Comparison of ENCODE assay signal across 17 mouse cellular contexts in the genomic region with DNA sequence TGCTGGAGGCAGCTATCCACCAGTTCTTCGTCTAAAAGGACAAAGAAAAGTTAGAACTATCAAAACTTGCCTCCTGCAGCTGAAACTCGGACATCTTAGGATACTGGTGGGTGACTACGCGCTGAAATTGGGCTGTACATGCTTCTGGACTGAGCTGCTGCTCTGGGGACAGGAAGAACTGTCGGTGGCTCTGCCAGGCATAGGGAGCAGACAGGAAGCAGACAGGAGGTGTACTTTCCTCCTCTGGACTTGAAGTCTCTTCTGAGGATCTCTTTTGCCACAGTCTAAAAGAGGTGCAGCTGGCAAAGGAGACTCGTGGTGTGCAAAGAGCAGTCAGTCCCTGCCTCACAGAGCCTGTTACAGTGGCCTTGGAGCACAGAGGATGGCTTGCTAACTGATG. TPM values are rescaled to one million over a fixed set of nuclear protein-coding genes. Genes with fewer than 3 reads are reported as not detected.
"Had no signal": no experiment of that assay in that cellular context is flagged by ENCODE, and none has a peak within 500 bp of the region (broad histone marks: within the 10 kb centered on the region; RNA-seq: fewer than 3 reads in every experiment).

No protein-coding gene starts in this region.

- ATAC-seq: intestine, embryonic 16.5 days; lung, postnatal 0 days; midbrain, embryonic 15.5 days had no signal

- H3K27ac ChIP-seq: kidney, postnatal 0 days; limb, embryonic 15.5 days; liver, embryonic 13.5 days; midbrain, embryonic 10.5 days; midbrain, embryonic 15.5 days; neural tube, embryonic 12.5 days had no signal

- H3K4me1 ChIP-seq: limb, embryonic 15.5 days; midbrain, embryonic 15.5 days; neural tube, embryonic 12.5 days had no signal

- DNase-seq: kidney, adult 8-10 months; kidney, postnatal 36 days; layer of hippocampus, adult 9-11 months; layer of hippocampus, postnatal 36 days; liver, embryonic 13.5 days; lung, adult 18-20 months; lung, postnatal 4 days; right cerebral cortex, postnatal 14 days; thymus, postnatal 36 days had no signal

- H3K9ac ChIP-seq: limb, embryonic 15.5 days; liver, embryonic 13.5 days; midbrain, embryonic 15.5 days; neural tube, embryonic 12.5 days had no signal

- H3K9me3 ChIP-seq: limb, embryonic 15.5 days; midbrain, embryonic 10.5 days; midbrain, embryonic 15.5 days; neural tube, embryonic 12.5 days had no signal

- H3K27me3 ChIP-seq: limb, embryonic 15.5 days; liver, embryonic 13.5 days; midbrain, embryonic 15.5 days; neural tube, embryonic 12.5 days had no signal

- H3K4me2 ChIP-seq: limb, embryonic 15.5 days; liver, embryonic 13.5 days; midbrain, embryonic 15.5 days; neural tube, embryonic 12.5 days had no signal

- H3K4me3 ChIP-seq: limb, embryonic 15.5 days; liver, embryonic 13.5 days; midbrain, embryonic 10.5 days; midbrain, embryonic 15.5 days; neural tube, embryonic 12.5 days had no signal

- H3K36me3 ChIP-seq: limb, embryonic 15.5 days; liver, embryonic 13.5 days; midbrain, embryonic 10.5 days; midbrain, embryonic 15.5 days; neural tube, embryonic 12.5 days had no signal

RNA-seq across cellular contexts. Expression of a gene that starts 20.9 kb away (rescaled TPM):
- total RNA-seq: monocyte, adult 5-6 weeks had no signal

RNA-seq across cellular contexts. Expression of a gene that starts 53.6 kb away (rescaled TPM):
- total RNA-seq: monocyte, adult 5-6 weeks had no signal
